Mouse (Mus musculus) CH12.LX (cell line): ENCODE measurements at regions not wholly inside any gene's neighbourhood (a gene's known extent, or its start where the extent isn't known, plus 50 kb on each side); places are given as distances from the start of the nearest gene placed in this dataset.

Experiments used
- DNase-seq: peaks from one replicate; pipeline ENCODE4 v3.0.0-alpha.2; 2013; ENCODE audit errors: extremely low read depth
- H3K27ac ChIP-seq: 2 replicates; pipeline ENCODE4 v1.5.1; 2012; ENCODE audit warnings: low read depth, mild to moderate bottlenecking, control low read depth, moderate library complexity; ENCODE audit not compliant: insufficient read depth
- H3K27me3 ChIP-seq: replicated peaks from 2 replicates; pipeline ENCODE3; 2012; ENCODE audit warnings: inconsistent platforms
- H3K36me3 ChIP-seq, 2 experiments: replicated peaks in 1 of 2; 2 replicates each; pipeline versions ENCODE3 to v1.6.1; 2012; ENCODE audit warnings: inconsistent platforms in 1 of 2, low read length in 1 of 2, mild to moderate bottlenecking in 1 of 2, mixed read lengths in 1 of 2, moderate library complexity in 1 of 2; ENCODE audit not compliant: control insufficient read depth in 1 of 2, insufficient read depth in 1 of 2
- H3K4me1 ChIP-seq, 2 experiments: 2 replicates each; pipeline ENCODE4 v1.6.1; 2012; ENCODE audit warnings: inconsistent platforms in 1 of 2, moderate library complexity in 1 of 2; ENCODE audit not compliant: insufficient read depth in 2 of 2, control insufficient read depth in 1 of 2
- H3K4me2 ChIP-seq: 2 replicates; pipeline ENCODE4 v1.6.1; 2012; ENCODE audit warnings: low read depth, mild to moderate bottlenecking, control low read depth; ENCODE audit not compliant: poor library complexity, insufficient read depth, severe bottlenecking
- H3K4me3 ChIP-seq, 3 experiments: fragments of 150-350 bp in 1 of 3; sonication (generic) in 1 of 3; replicated peaks in 1 of 3; 2 replicates each; pipeline versions ENCODE3 to v1.5.1; 2011 to 2012; ENCODE audit warnings: low read depth in 2 of 3, low read length in 2 of 3, mild to moderate bottlenecking in 2 of 3, moderate library complexity in 2 of 3, control low read depth in 1 of 3, improper control_type of control experiment in 1 of 3, inconsistent platforms in 1 of 3, mixed read lengths in 1 of 3; ENCODE audit not compliant: poor library complexity in 1 of 3
- H3K79me2 ChIP-seq: replicated peaks from 2 replicates; pipeline ENCODE4 v1.6.1; 2012; ENCODE audit warnings: mild to moderate bottlenecking, moderate library complexity; ENCODE audit not compliant: control insufficient read depth, poor library complexity, insufficient read depth, severe bottlenecking; ENCODE audit errors: extremely low read depth
- H3K9ac ChIP-seq: 2 replicates; pipeline ENCODE4 v1.6.1; 2012; ENCODE audit warnings: low read depth, mild to moderate bottlenecking, control low read depth, moderate library complexity; ENCODE audit not compliant: insufficient read depth
- H3K9me3 ChIP-seq: replicated peaks from 2 replicates; pipeline ENCODE3; 2012; ENCODE audit warnings: low read length, inconsistent platforms, mixed read lengths
- CHD2 ChIP-seq: IDR thresholded peaks from 2 replicates; pipeline ENCODE4 v1.6.1; 2011; ENCODE audit warnings: low read length, improper control_type of control experiment
- E2F4 ChIP-seq: IDR thresholded peaks from 2 replicates; pipeline ENCODE4 v1.6.1; 2011; ENCODE audit warnings: low read depth, low read length, improper control_type of control experiment; ENCODE audit not compliant: insufficient replicate concordance
- ELF1 ChIP-seq: IDR thresholded peaks from 2 replicates; pipeline ENCODE4 v1.6.1; 2014; ENCODE audit warnings: low read depth, mild to moderate bottlenecking, inconsistent platforms, low read length, improper control_type of control experiment
- EP300 ChIP-seq: IDR thresholded peaks from 2 replicates; pipeline ENCODE4 v1.6.1; 2011; ENCODE audit warnings: low read length, improper control_type of control experiment
- ETS1 ChIP-seq: conservative IDR thresholded peaks from 2 replicates; pipeline ENCODE4 v1.6.1; 2012; ENCODE audit warnings: low read depth, mild to moderate bottlenecking, inconsistent platforms, low read length, improper control_type of control experiment, moderate library complexity
- HCFC1 ChIP-seq: IDR thresholded peaks from 2 replicates; pipeline ENCODE4 v1.6.1; 2012; ENCODE audit warnings: low read depth, mild to moderate bottlenecking, inconsistent platforms, low read length, improper control_type of control experiment
- IRF4 ChIP-seq: IDR thresholded peaks from 2 replicates; pipeline ENCODE4 v1.6.1; 2014; ENCODE audit warnings: low read depth, mild to moderate bottlenecking, inconsistent platforms, low read length, improper control_type of control experiment
- JUN ChIP-seq: IDR thresholded peaks from 2 replicates; pipeline ENCODE4 v1.6.1; 2011; ENCODE audit warnings: low read depth, mild to moderate bottlenecking, low read length, improper control_type of control experiment, moderate library complexity; ENCODE audit not compliant: insufficient read depth
- MAFK ChIP-seq: IDR thresholded peaks from 2 replicates; pipeline ENCODE4 v1.6.1; 2011; ENCODE audit warnings: low read length, improper control_type of control experiment; ENCODE audit not compliant: insufficient replicate concordance
- MEF2A ChIP-seq: IDR thresholded peaks from 2 replicates; pipeline ENCODE4 v1.6.1; 2014; ENCODE audit warnings: low read depth, mild to moderate bottlenecking, inconsistent platforms, low read length, improper control_type of control experiment, borderline replicate concordance
- MYC ChIP-seq: IDR thresholded peaks from 2 replicates; pipeline ENCODE4 v1.6.1; 2011; ENCODE audit warnings: low read depth, mild to moderate bottlenecking, improper control_type of control experiment, low read length
- NRF1 ChIP-seq: IDR thresholded peaks from 2 replicates; pipeline ENCODE4 v1.6.1; 2014; ENCODE audit warnings: low read depth, mild to moderate bottlenecking, inconsistent platforms, low read length, improper control_type of control experiment, moderate library complexity
- PAX5 ChIP-seq: IDR thresholded peaks from 2 replicates; pipeline ENCODE4 v1.6.1; 2012; ENCODE audit warnings: low read length, inconsistent platforms, mixed read lengths
- POLR2A ChIP-seq: IDR thresholded peaks from 2 replicates; pipeline ENCODE4 v1.6.1; 2011; ENCODE audit warnings: low read depth, mild to moderate bottlenecking, improper control_type of control experiment, low read length
- RAD21 ChIP-seq: IDR thresholded peaks from 2 replicates; pipeline ENCODE4 v1.6.1; 2011; ENCODE audit warnings: low read depth, mild to moderate bottlenecking, low read length, improper control_type of control experiment, moderate library complexity
- RCOR1 ChIP-seq: conservative IDR thresholded peaks from 2 replicates; pipeline ENCODE4 v1.6.1; 2012; ENCODE audit warnings: low read depth, mild to moderate bottlenecking, inconsistent platforms, low read length, improper control_type of control experiment
- SIN3A ChIP-seq: IDR thresholded peaks from 2 replicates; pipeline ENCODE4 v1.6.1; 2012; ENCODE audit warnings: low read length, improper control_type of control experiment, inconsistent platforms
- SMC3 ChIP-seq: IDR thresholded peaks from 2 replicates; pipeline ENCODE4 v1.6.1; 2011; ENCODE audit warnings: low read depth, low read length, improper control_type of control experiment
- TCF12 ChIP-seq: IDR thresholded peaks from 2 replicates; pipeline ENCODE4 v1.6.1; 2014; ENCODE audit warnings: low read depth, mild to moderate bottlenecking, inconsistent platforms, low read length, improper control_type of control experiment
- UBTF ChIP-seq: IDR thresholded peaks from 2 replicates; pipeline ENCODE4 v1.6.1; 2012; ENCODE audit warnings: low read depth, mild to moderate bottlenecking, inconsistent platforms, low read length, improper control_type of control experiment, moderate library complexity
- USF1 ChIP-seq: IDR thresholded peaks from 2 replicates; pipeline ENCODE4 v1.6.1; 2014; ENCODE audit warnings: low read depth, mild to moderate bottlenecking, inconsistent platforms, low read length, improper control_type of control experiment
- USF2 ChIP-seq: conservative IDR thresholded peaks from 2 replicates; pipeline ENCODE4 v1.6.1; 2011; ENCODE audit warnings: low read depth, low read length, improper control_type of control experiment
- ZC3H11A ChIP-seq: IDR thresholded peaks from 2 replicates; pipeline ENCODE4 v1.6.1; 2012; ENCODE audit warnings: low read depth, mild to moderate bottlenecking, inconsistent platforms, low read length, improper control_type of control experiment
- ZKSCAN1 ChIP-seq: IDR thresholded peaks from 2 replicates; pipeline ENCODE4 v1.6.1; 2012; ENCODE audit warnings: low read depth, inconsistent platforms, low read length, improper control_type of control experiment, borderline replicate concordance
- dilution Hi-C: fragments of 300-500 bp; cut with MboI; formaldehyde crosslinking; loops from 2 replicates; pipeline ENCODE4 v1.14.3; 2020; ENCODE audit warnings: low sequenced_read_pairs; ENCODE audit not compliant: extremely low pct_unique_long_range_greater_than_20kb, extremely low pct_ligation_motif_present
- in situ Hi-C: fragments of 300-500 bp; cut with MboI; formaldehyde crosslinking; loops from 3 replicates; pipeline ENCODE4 v1.14.3; 2019; ENCODE audit warnings: low sequenced_read_pairs, low pct_ligation_motif_present, low pct_unique_long_range_greater_than_20kb, mixed read lengths

DNA sequence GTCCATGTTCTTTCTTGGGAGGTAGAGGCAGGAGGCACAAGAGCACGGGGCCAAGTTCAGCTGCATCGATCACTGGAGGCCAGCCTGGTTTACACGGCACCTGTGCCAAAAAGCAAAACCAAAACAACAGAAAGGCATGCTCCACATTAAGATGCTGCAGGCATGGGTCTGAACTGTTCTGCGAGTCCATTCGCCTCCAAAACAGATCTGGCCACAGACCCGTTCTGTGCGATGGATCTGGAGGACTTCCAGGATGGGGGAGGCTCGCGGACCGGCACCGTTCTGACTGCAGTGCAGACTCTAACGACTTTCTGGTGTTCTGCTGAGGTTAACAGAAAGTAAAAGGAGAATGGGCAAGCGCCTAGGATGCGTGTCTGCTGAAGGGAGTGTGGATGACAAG lies 52.3 kb downstream of the A230072I06Rik start:
- Histone ChIP-seq H3K27me3 (peaks cover 60% of the 10 kb centered on the region), H3K4me1 (peaks cover 0 to 2% of the 10 kb centered on the region in 2 experiments; a peak in 1 of 4 replicates), H3K36me3 (no peaks in the 10 kb centered on the region), H3K27ac (no peak overlapping the region), H3K9ac (no peak overlapping the region), H3K79me2 (no peaks in the 10 kb centered on the region), H3K4me2 (no peak overlapping the region), H3K9me3 (no peaks in the 10 kb centered on the region), H3K4me3 (no peak overlapping the region)
- dilution Hi-C loops: no loop called here
- in situ Hi-C loops: no loop called here
- no peak for DNase-seq
- TF ChIP-seq MAFK: no peak

DNA sequence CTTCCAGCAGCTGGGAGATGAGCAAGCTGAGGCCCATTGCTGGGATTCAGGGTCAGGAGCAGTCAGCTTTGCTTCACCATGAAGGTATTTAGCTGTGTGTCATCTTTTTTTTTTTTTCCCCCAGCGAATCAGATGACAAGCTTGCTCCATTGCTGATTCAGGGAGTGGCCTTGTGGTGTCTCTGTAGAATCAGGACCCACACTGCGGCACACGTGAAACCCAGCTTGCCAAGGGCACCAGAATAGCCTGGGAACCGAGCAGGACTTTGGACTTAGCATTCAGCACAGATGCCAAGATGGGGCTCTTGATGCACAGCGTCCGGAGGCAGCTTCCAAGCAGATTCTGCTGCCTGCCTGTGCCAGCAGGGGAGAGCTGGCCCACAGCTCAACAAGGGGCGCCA lies 53.0 kb downstream of the A230072I06Rik start:
- peaks cover 0 to 2% of the 10 kb centered on the region in 2 experiments; a peak in 1 of 4 replicates for H3K4me1 ChIP-seq
- DNase-seq: no peak
- no peak overlapping the region for H3K4me3 ChIP-seq
- H3K36me3 ChIP-seq: no peaks in the 10 kb centered on the region
- no peak overlapping the region for H3K4me2 ChIP-seq
- in situ Hi-C loops (no loop called here), dilution Hi-C loops (no loop called here)
- TF ChIP-seq IRF4 (no peak), USF1 (no peak), ETS1 (no peak), POLR2A (no peak), SMC3 (no peak), UBTF (no peak), RAD21 (no peak), CHD2 (no peak), MAFK (no peak), ELF1 (no peak)
- H3K9ac ChIP-seq: no peak overlapping the region
- no peaks in the 10 kb centered on the region for H3K9me3 ChIP-seq
- peaks cover 67% of the 10 kb centered on the region for H3K27me3 ChIP-seq
- no peak overlapping the region for H3K27ac ChIP-seq
- H3K79me2 ChIP-seq: no peaks in the 10 kb centered on the region

GRCm38 (mm10) chr8:12334081-12334480 lies 55.5 kb downstream of the A230072I06Rik start:
- in situ Hi-C loops: no loop called here
- TF ChIP-seq MEF2A: no peak
- TF ChIP-seq MYC: no peak
- TF ChIP-seq HCFC1: no peak
- no peak for TF ChIP-seq PAX5
- no peak for TF ChIP-seq EP300
- no peak for TF ChIP-seq USF2
- TF ChIP-seq RCOR1: no peak
- no peak for TF ChIP-seq JUN
- TF ChIP-seq CHD2: no peak
- TF ChIP-seq ZKSCAN1: no peak
- no peak for TF ChIP-seq ETS1
- TF ChIP-seq TCF12: no peak
- no peak for TF ChIP-seq ELF1
- TF ChIP-seq POLR2A: no peak
- no peak for TF ChIP-seq RAD21
- no peak for TF ChIP-seq NRF1
- no peak for TF ChIP-seq SIN3A
- TF ChIP-seq E2F4: no peak
- no peak for TF ChIP-seq ZC3H11A
- no peak for TF ChIP-seq IRF4
- no peak overlapping the region for H3K4me3 ChIP-seq
- H3K4me1 ChIP-seq: peaks cover 0 to 2% of the 10 kb centered on the region in 2 experiments; a peak in 1 of 4 replicates
- no peak for DNase-seq
- dilution Hi-C loops: no loop called here
- no peaks in the 10 kb centered on the region for H3K36me3 ChIP-seq
- no peaks in the 10 kb centered on the region for H3K9me3 ChIP-seq
- no peak overlapping the region for H3K27ac ChIP-seq
- peaks cover 73% of the 10 kb centered on the region for H3K27me3 ChIP-seq
- H3K9ac ChIP-seq: no peak overlapping the region
- no peak overlapping the region for H3K4me2 ChIP-seq
- H3K79me2 ChIP-seq: no peaks in the 10 kb centered on the region
